Mouse (Mus musculus): ENCODE results near the gene Psd4. TPM values are rescaled to one million over a fixed set of nuclear protein-coding genes. Genes with fewer than 3 reads are reported as not detected.

The Psd4 gene
- polyA plus RNA-seq, 1 experiment from 2014 or later = 3.4 TPM

- Histone ChIP-seq H3K4me1 (replicated peaks; ENCODE audit: control insufficient read depth, insufficient read depth, low read length) (no peaks in the 10 kb centered on the region), H3K9ac (ENCODE audit: low read length) (no peak overlapping the region), H3K4me2 (ENCODE audit: low read depth, low read length) (no peak overlapping the region), H3K9me3 (ENCODE audit: control insufficient read depth, low read length) (no peaks in the 10 kb centered on the region), H3K27me3 (ENCODE audit: control insufficient read depth, insufficient read depth, low read depth, low read length) (no peaks in the 10 kb centered on the region), H3K36me3 (ENCODE audit: control insufficient read depth, insufficient read depth, low read length) (no peaks in the 10 kb centered on the region), H3K27ac (ENCODE audit: low read length) (no peak overlapping the region), H3K4me3 (ENCODE audit: low read length) (no peak overlapping the region)
- no peak for ATAC-seq (ENCODE audit: low read depth)
- WGBS = 53% methylated on average over 3 of the region's 3 CpGs
Observed at GRCm38 (mm10) chr2:24422815-24423214, 55.4 kb downstream of the Psd4 start.

DNA sequence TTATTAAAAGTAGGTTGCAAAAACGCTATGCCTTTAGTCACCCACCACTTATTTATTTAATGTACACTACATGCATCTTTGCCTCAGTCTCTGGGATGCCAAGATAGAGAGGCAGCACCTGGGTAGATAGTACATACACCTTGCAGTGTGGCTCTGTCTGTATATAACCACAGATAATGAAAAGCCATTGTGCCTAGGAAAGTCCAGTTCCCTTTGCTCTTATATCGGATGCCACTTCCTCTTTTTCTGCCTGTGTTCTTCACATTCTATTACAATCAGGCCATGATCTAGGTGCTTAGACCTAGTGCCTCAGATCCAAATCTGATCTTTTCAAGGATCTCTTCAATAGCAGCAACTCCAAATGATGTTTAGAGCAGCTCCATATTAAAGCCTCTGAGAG is 58.2 kb downstream of the Psd4 start:
- no peak overlapping the region for H3K4me3 ChIP-seq (ENCODE audit: low read length)
- WGBS = 75% methylated on average over 2 of the region's 2 CpGs
- H3K9ac ChIP-seq (ENCODE audit: low read length) = no peak overlapping the region
- H3K27me3 ChIP-seq (ENCODE audit: control insufficient read depth, insufficient read depth, low read depth, low read length) = no peaks in the 10 kb centered on the region
- no peak overlapping the region for H3K4me2 ChIP-seq (ENCODE audit: low read depth, low read length)
- H3K9me3 ChIP-seq (ENCODE audit: control insufficient read depth, low read length) = no peaks in the 10 kb centered on the region
- no peaks in the 10 kb centered on the region for H3K4me1 ChIP-seq (replicated peaks; ENCODE audit: control insufficient read depth, insufficient read depth, low read length)
- H3K27ac ChIP-seq (ENCODE audit: low read length) = no peak overlapping the region
- H3K36me3 ChIP-seq (ENCODE audit: control insufficient read depth, insufficient read depth, low read length) = no peaks in the 10 kb centered on the region
- ATAC-seq (ENCODE audit: low read depth) = no peak

GRCm38 (mm10) chr2:24427866-24428675 is 60.7 kb downstream of the Psd4 start:
- no peak overlapping the region for H3K27ac ChIP-seq (ENCODE audit: low read length)
- no peak overlapping the region for H3K9ac ChIP-seq (ENCODE audit: low read length)
- no peaks in the 10 kb centered on the region for H3K9me3 ChIP-seq (ENCODE audit: control insufficient read depth, low read length)
- H3K27me3 ChIP-seq (ENCODE audit: control insufficient read depth, insufficient read depth, low read depth, low read length) = no peaks in the 10 kb centered on the region
- WGBS = 37% methylated on average over 12 of the region's 12 CpGs
- H3K4me2 ChIP-seq (ENCODE audit: low read depth, low read length) = no peak overlapping the region
- no peaks in the 10 kb centered on the region for H3K4me1 ChIP-seq (replicated peaks; ENCODE audit: control insufficient read depth, insufficient read depth, low read length)
- no peak for ATAC-seq (ENCODE audit: low read depth)
- no peaks in the 10 kb centered on the region for H3K36me3 ChIP-seq (ENCODE audit: control insufficient read depth, insufficient read depth, low read length)
- no peak overlapping the region for H3K4me3 ChIP-seq (ENCODE audit: low read length)

- no peak overlapping the region for H3K9ac ChIP-seq (ENCODE audit: low read length)
- H3K27me3 ChIP-seq (ENCODE audit: control insufficient read depth, insufficient read depth, low read depth, low read length) = no peaks in the 10 kb centered on the region
- H3K4me3 ChIP-seq (ENCODE audit: low read length) = no peak overlapping the region
- no peak for ATAC-seq (ENCODE audit: low read depth)
- no peaks in the 10 kb centered on the region for H3K4me1 ChIP-seq (replicated peaks; ENCODE audit: control insufficient read depth, insufficient read depth, low read length)
- H3K4me2 ChIP-seq (ENCODE audit: low read depth, low read length) = no peak overlapping the region
- H3K27ac ChIP-seq (ENCODE audit: low read length) = no peak overlapping the region
- WGBS = 70% methylated on average over 4 of the region's 4 CpGs
- no peaks in the 10 kb centered on the region for H3K9me3 ChIP-seq (ENCODE audit: control insufficient read depth, low read length)
- H3K36me3 ChIP-seq (ENCODE audit: control insufficient read depth, insufficient read depth, low read length) = no peaks in the 10 kb centered on the region
Observed at GRCm38 (mm10) chr2:24429806-24430205, 62.4 kb downstream of the Psd4 start.

DNA sequence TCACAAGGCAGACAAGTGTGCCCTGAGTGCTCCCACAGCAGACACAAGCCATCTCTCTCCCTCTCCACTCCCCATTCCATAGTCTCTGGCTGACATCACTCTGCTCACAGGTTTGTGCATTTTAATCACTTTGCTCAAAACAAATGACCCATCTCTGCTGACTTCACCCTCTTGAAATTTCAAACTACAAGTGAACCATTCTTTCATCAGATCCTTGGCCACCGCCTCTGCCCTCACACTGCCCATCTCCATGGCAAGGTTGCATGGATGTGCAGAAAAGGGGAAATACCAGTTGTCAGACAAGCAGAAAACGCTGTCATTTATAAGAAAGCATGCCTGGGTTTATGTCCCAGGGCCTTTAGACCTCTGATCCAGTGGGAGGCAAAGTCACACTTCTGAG is 67.3 kb downstream of the Psd4 start:
- Histone ChIP-seq H3K27me3 (ENCODE audit: control insufficient read depth, insufficient read depth, low read depth, low read length) (no peaks in the 10 kb centered on the region), H3K4me3 (ENCODE audit: low read length) (no peak overlapping the region), H3K36me3 (ENCODE audit: control insufficient read depth, insufficient read depth, low read length) (no peaks in the 10 kb centered on the region), H3K9me3 (ENCODE audit: control insufficient read depth, low read length) (no peaks in the 10 kb centered on the region), H3K9ac (ENCODE audit: low read length) (no peak overlapping the region), H3K4me1 (replicated peaks; ENCODE audit: control insufficient read depth, insufficient read depth, low read length) (no peaks in the 10 kb centered on the region), H3K27ac (ENCODE audit: low read length) (no peak overlapping the region), H3K4me2 (ENCODE audit: low read depth, low read length) (no peak overlapping the region)
- no peak for ATAC-seq (ENCODE audit: low read depth)
- 81% methylated on average over 2 of the region's 2 CpGs for WGBS

GRCm38 (mm10) chr2:24435699-24436098 is 68.3 kb downstream of the Psd4 start:
- H3K27me3 ChIP-seq (ENCODE audit: control insufficient read depth, insufficient read depth, low read depth, low read length) = no peaks in the 10 kb centered on the region
- WGBS = 62% methylated on average over 11 of the region's 11 CpGs
- no peak for ATAC-seq (ENCODE audit: low read depth)
- H3K9me3 ChIP-seq (ENCODE audit: control insufficient read depth, low read length) = no peaks in the 10 kb centered on the region
- H3K4me1 ChIP-seq (replicated peaks; ENCODE audit: control insufficient read depth, insufficient read depth, low read length) = no peaks in the 10 kb centered on the region
- no peaks in the 10 kb centered on the region for H3K36me3 ChIP-seq (ENCODE audit: control insufficient read depth, insufficient read depth, low read length)
- H3K9ac ChIP-seq (ENCODE audit: low read length) = no peak overlapping the region
- no peak overlapping the region for H3K4me2 ChIP-seq (ENCODE audit: low read depth, low read length)
- H3K4me3 ChIP-seq (ENCODE audit: low read length) = no peak overlapping the region
- H3K27ac ChIP-seq (ENCODE audit: low read length) = no peak overlapping the region

DNA sequence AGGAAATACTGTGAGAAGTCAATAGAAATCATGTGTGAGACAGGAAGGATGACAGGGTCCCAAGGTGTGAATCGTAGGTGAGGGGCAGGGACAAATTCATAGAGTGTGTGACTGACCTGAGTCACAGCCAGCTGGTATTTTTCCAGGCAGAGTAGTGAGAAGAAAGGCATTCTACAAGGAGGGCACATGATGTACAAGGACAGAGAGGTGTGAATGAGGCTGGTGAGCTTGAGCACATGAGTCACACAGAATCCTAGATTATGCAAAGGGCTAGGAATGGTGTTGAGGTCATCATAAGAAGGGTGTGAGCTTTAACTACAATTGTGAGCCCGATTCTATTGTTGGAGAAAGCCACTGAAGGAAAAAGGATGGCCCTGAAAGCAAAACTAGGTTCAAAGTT is 72.7 kb downstream of the Psd4 start:
- Histone ChIP-seq H3K27me3 (ENCODE audit: control insufficient read depth, insufficient read depth, low read depth, low read length) (no peaks in the 10 kb centered on the region), H3K4me3 (ENCODE audit: low read length) (no peak overlapping the region), H3K4me2 (ENCODE audit: low read depth, low read length) (no peak overlapping the region), H3K4me1 (replicated peaks; ENCODE audit: control insufficient read depth, insufficient read depth, low read length) (no peaks in the 10 kb centered on the region), H3K9me3 (ENCODE audit: control insufficient read depth, low read length) (no peaks in the 10 kb centered on the region), H3K27ac (ENCODE audit: low read length) (no peak overlapping the region), H3K36me3 (ENCODE audit: control insufficient read depth, insufficient read depth, low read length) (no peaks in the 10 kb centered on the region), H3K9ac (ENCODE audit: low read length) (no peak overlapping the region)
- 80% methylated on average over 2 of the region's 2 CpGs for WGBS
- no peak for ATAC-seq (ENCODE audit: low read depth)

DNA sequence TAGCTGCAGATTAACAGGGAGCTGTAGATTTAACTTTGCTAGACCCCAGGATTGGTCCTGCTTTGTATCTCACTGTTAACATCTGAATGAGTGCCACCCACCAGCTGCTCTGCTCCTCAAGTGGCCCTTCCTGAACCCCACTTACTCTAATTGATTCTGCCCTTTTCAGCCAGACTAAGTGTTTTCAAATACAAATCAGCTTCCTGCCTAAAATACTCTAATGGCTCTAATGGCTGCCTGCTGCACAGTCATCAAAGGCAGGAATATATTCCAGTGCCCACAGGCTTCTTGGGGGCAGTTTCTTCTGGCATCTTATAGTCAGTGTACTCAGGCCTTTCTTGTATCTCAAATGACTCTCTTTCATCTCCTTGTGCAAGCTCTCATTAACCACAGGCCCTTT is 74.5 kb downstream of the Psd4 start:
- Histone ChIP-seq H3K27ac (ENCODE audit: low read length) (no peak overlapping the region), H3K4me3 (ENCODE audit: low read length) (no peak overlapping the region), H3K4me2 (ENCODE audit: low read depth, low read length) (no peak overlapping the region), H3K9ac (ENCODE audit: low read length) (no peak overlapping the region), H3K27me3 (ENCODE audit: control insufficient read depth, insufficient read depth, low read depth, low read length) (no peaks in the 10 kb centered on the region), H3K9me3 (ENCODE audit: control insufficient read depth, low read length) (no peaks in the 10 kb centered on the region), H3K4me1 (replicated peaks; ENCODE audit: control insufficient read depth, insufficient read depth, low read length) (no peaks in the 10 kb centered on the region), H3K36me3 (ENCODE audit: control insufficient read depth, insufficient read depth, low read length) (no peaks in the 10 kb centered on the region)
- ATAC-seq (ENCODE audit: low read depth) = no peak

DNA sequence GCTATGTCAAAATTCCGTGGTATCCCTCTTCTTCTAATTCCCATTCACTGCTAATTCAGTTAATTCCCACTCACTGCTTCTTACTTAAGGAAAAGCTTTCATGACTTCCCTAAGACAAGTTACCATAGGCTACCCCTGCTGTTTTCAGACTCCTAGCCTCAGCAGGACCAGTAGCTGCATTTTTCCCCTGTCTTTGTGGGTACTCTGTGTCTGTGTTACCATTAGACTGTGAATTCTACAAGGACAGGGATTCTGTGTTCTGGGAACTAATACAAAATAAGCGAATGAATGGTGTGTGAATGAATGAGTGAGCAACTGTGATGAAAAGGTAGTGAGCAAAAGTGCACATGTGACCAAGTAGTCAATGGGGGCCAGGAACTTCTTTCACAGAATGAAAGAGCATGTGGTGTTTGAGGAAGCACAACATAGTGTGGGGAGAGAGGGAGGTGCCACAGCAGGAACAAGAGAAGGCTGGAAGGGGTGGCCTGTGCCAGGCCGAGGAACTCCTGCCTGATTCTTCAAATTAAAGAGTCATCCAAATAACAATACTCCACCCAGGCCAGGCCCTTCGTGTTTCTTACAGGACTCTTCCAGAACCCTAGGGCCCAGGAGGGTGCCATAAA is 75.0 kb downstream of the Psd4 start:
- Histone ChIP-seq H3K4me2 (ENCODE audit: low read depth, low read length) (no peak overlapping the region), H3K36me3 (ENCODE audit: control insufficient read depth, insufficient read depth, low read length) (no peaks in the 10 kb centered on the region), H3K4me3 (ENCODE audit: low read length) (no peak overlapping the region), H3K27me3 (ENCODE audit: control insufficient read depth, insufficient read depth, low read depth, low read length) (no peaks in the 10 kb centered on the region), H3K27ac (ENCODE audit: low read length) (no peak overlapping the region), H3K4me1 (replicated peaks; ENCODE audit: control insufficient read depth, insufficient read depth, low read length) (no peaks in the 10 kb centered on the region), H3K9me3 (ENCODE audit: control insufficient read depth, low read length) (no peaks in the 10 kb centered on the region), H3K9ac (ENCODE audit: low read length) (no peak overlapping the region)
- WGBS = 49% methylated on average over 4 of the region's 4 CpGs
- no peak for ATAC-seq (ENCODE audit: low read depth)

Measured in lung, embryonic 16.5 days (tissue).